Mouse (Mus musculus) frontal cortex, adult 2 months (tissue): ENCODE data around the gene Clca3a1. TPM values are rescaled to one million over a fixed set of nuclear protein-coding genes. Genes with fewer than 3 reads are reported as not detected.

Experiments used
- DNase-seq, 2 experiments: peaks; one replicate each; pipeline ENCODE4 v3.0.0; 2022; ENCODE audit warnings: low spot score in 1 of 2; ENCODE audit errors: extremely low spot score in 1 of 2
- polyA plus RNA-seq: library from polyadenylated mRNA; depleted of rRNA; stranded (reverse); fragments of >200 nt; gene quantifications from 2 replicates; pipeline ENCODE4 v1.2.3, GENCODE M21; 2012

Clca3a1 gene
- polyA plus RNA-seq, 1 experiment = 8.8 TPM

GRCm38 (mm10) chr3:144719901-144720747 lies 40.7 kb downstream of the Clca3a1 start, which contains the start of gene Sh3glb1:
Gene Sh3glb1, minus strand, starts transcription at chr3:144720335.
- peak; percentile 89 to 98 for DNase-seq

GRCm38 (mm10) chr3:144719088-144719900 lies 41.5 kb downstream of the Clca3a1 start:
- peak in 1 of 2 experiments; percentile 38 for DNase-seq

- no peak for DNase-seq
Measured at GRCm38 (mm10) chr3:144718706-144719087, 42.1 kb downstream of the Clca3a1 start.

GRCm38 (mm10) chr3:144717835-144718234 lies 42.9 kb downstream of the Clca3a1 start:
- DNase-seq = no peak

- DNase-seq = no peak
Measured at GRCm38 (mm10) chr3:144717121-144717520, 43.7 kb downstream of the Clca3a1 start.

GRCm38 (mm10) chr3:144715901-144716300 lies 44.9 kb downstream of the Clca3a1 start:
- no peak for DNase-seq

- DNase-seq = no peak
Measured at GRCm38 (mm10) chr3:144715033-144715432, 45.7 kb downstream of the Clca3a1 start.

GRCm38 (mm10) chr3:144714606-144715005 lies 46.2 kb downstream of the Clca3a1 start:
- no peak for DNase-seq

- DNase-seq = no peak
Measured at GRCm38 (mm10) chr3:144714126-144714525, 46.7 kb downstream of the Clca3a1 start.

GRCm38 (mm10) chr3:144711607-144712206 lies 49.1 kb downstream of the Clca3a1 start:
- DNase-seq = no peak

- DNase-seq = no peak
Measured at GRCm38 (mm10) chr3:144708612-144709011, 52.2 kb downstream of the Clca3a1 start.

- no peak for DNase-seq
Measured at GRCm38 (mm10) chr3:144703959-144704358, 56.8 kb downstream of the Clca3a1 start.

GRCm38 (mm10) chr3:144698790-144699433 lies 61.9 kb downstream of the Clca3a1 start:
- no peak for DNase-seq

GRCm38 (mm10) chr3:144697942-144698341 lies 62.8 kb downstream of the Clca3a1 start:
- no peak for DNase-seq

- no peak for DNase-seq
Measured at GRCm38 (mm10) chr3:144697154-144697553, 63.6 kb downstream of the Clca3a1 start.

- DNase-seq = peak in 1 of 2 experiments; percentile 33
Measured at GRCm38 (mm10) chr3:144694941-144695340, 65.8 kb downstream of the Clca3a1 start.

GRCm38 (mm10) chr3:144694040-144694439 lies 66.7 kb downstream of the Clca3a1 start:
- no peak for DNase-seq

- DNase-seq = peak in 1 of 2 experiments; percentile 51
Measured at GRCm38 (mm10) chr3:144692052-144692451, 68.7 kb downstream of the Clca3a1 start.

- no peak for DNase-seq
Measured at GRCm38 (mm10) chr3:144689236-144689635, 71.5 kb downstream of the Clca3a1 start.

GRCm38 (mm10) chr3:144688284-144688683 lies 72.5 kb downstream of the Clca3a1 start:
- no peak for DNase-seq
